Mouse (Mus musculus) liver, postnatal 0 days (tissue): Measurements from ENCODE around the gene Wdr24. TPM values are rescaled to one million over a fixed set of nuclear protein-coding genes. Genes with fewer than 3 reads are reported as not detected.
A peak's percentile ranks its signal among the peaks of the same experiment; 100 is the strongest.

Experiments used
- ATAC-seq: fragments of 200-750 bp; cut with Nextera tagmentation; 2 replicates; pipeline ENCODE4 v1.8.0; 2017; ENCODE audit warnings: mild to moderate bottlenecking, moderate library complexity
- DNase-seq: peaks from one replicate; pipeline ENCODE4 v3.0.0-alpha.2; 2016
- H3K27ac ChIP-seq: fragments of 300-500 bp; sonication (generic); 2 replicates; pipeline ENCODE4 v1.5.1; 2014; ENCODE audit warnings: antibody characterized with exemption, moderate library complexity, mild to moderate bottlenecking, low read depth
- H3K27me3 ChIP-seq: fragments of 300-500 bp; sonication (generic); 2 replicates; pipeline ENCODE4 v1.6.1; 2014; ENCODE audit warnings: low read length, control low read depth, mixed read lengths; ENCODE audit not compliant: insufficient read depth
- H3K36me3 ChIP-seq: fragments of 300-500 bp; sonication (generic); replicated peaks from 2 replicates; pipeline ENCODE4 v1.6.1; 2014; ENCODE audit warnings: mild to moderate bottlenecking, control low read depth, low read length, moderate library complexity, mixed read lengths; ENCODE audit not compliant: insufficient read depth
- H3K4me1 ChIP-seq: fragments of 300-500 bp; sonication (generic); 2 replicates; pipeline ENCODE4 v1.6.1; 2014; ENCODE audit warnings: antibody characterized with exemption, mild to moderate bottlenecking, control low read depth; ENCODE audit not compliant: insufficient read depth
- H3K4me2 ChIP-seq: fragments of 300-500 bp; sonication (generic); 2 replicates; pipeline ENCODE4 v1.6.1; 2014; ENCODE audit warnings: low read depth, mild to moderate bottlenecking, low read length, moderate library complexity, mixed read lengths
- H3K4me3 ChIP-seq: fragments of 300-500 bp; sonication (generic); 2 replicates; pipeline ENCODE4 v1.5.1; 2014; ENCODE audit warnings: low read depth, low read length
- H3K9ac ChIP-seq: fragments of 300-500 bp; sonication (generic); replicated peaks from 2 replicates; pipeline ENCODE4 v1.6.1; 2014; ENCODE audit warnings: mild to moderate bottlenecking, moderate library complexity
- H3K9me3 ChIP-seq: fragments of 300-500 bp; sonication (generic); 2 replicates; pipeline ENCODE4 v1.6.1; 2016; ENCODE audit warnings: mild to moderate bottlenecking, control low read depth, low read length, mixed read lengths
- CTCF ChIP-seq: sonication (generic); IDR thresholded peaks from 2 replicates; pipeline ENCODE4 v1.5.1; 2016; ENCODE audit warnings: antibody characterized with exemption, low read depth
- EP300 ChIP-seq: IDR thresholded peaks from 2 replicates; pipeline ENCODE4 v1.6.1; 2016; ENCODE audit warnings: antibody characterized with exemption, low read depth, mild to moderate bottlenecking
- WGBS: fragments of 180-500 bp; shearing (Covaris S2); extraction: QIAGEN DNeasy Blood & Tissue Kit; methylation state at CpG from one replicate; pipeline ENCODE4 v1.1.7; 2014; ENCODE audit not compliant: insufficient replicate concordance; 5-methylcytosine and 5-hydroxymethylcytosine counted together
- polyA plus RNA-seq: library from polyadenylated mRNA; unstranded; fragments of >200 nt; fragmentation: Nextera tagmentation; extraction: Ambion mirVana; gene quantifications from 2 replicates; pipeline ENCODE4 v1.2.1, GENCODE M21; 2015

Gene Wdr24
- polyA plus RNA-seq, 1 experiment from 2014 or later = 7.2 TPM

- WGBS = under 1% methylated on average over 23 of the region's 23 CpGs
- H3K36me3 ChIP-seq = peaks cover 26% of the 10 kb centered on the region
- H3K4me1 ChIP-seq = peaks cover 13% of the 10 kb centered on the region; the same call in 1 of the 2 replicates
- H3K27ac ChIP-seq = peak within 1 kb of the TSS; percentile 64
- DNase-seq (peak; percentile 96), ATAC-seq (peak; percentile 94)
- peak within 1 kb of the TSS; percentile 65 for H3K4me3 ChIP-seq
- peak within 1 kb of the TSS; percentile 68 for H3K9ac ChIP-seq
- no peaks in the 10 kb centered on the region for H3K27me3 ChIP-seq
- H3K9me3 ChIP-seq = no peaks in the 10 kb centered on the region
- TF ChIP-seq EP300 (no peak), CTCF (peak; percentile 9; the same call in 1 of the 2 replicates)
- H3K4me2 ChIP-seq = peak within 1 kb of the TSS; percentile 89
Measured at GRCm38 (mm10) chr17:25785281-25785745, 38.1 kb upstream of the Wdr24 start, which contains the start of gene Haghl. Haghl (minus strand) TSS chr17:25785673.

GRCm38 (mm10) chr17:25786280-25786679, 37.1 kb upstream of the Wdr24 start, which contains the start of gene Ccdc78:
Ccdc78 (plus strand) TSS chr17:25786580.
- 70% methylated on average over 3 of the region's 3 CpGs for WGBS

GRCm38 (mm10) chr17:25786781-25787504, 36.5 kb upstream of the Wdr24 start:
- H3K9me3 ChIP-seq = no peaks in the 10 kb centered on the region
- H3K27me3 ChIP-seq = no peaks in the 10 kb centered on the region
- H3K27ac ChIP-seq = no peak overlapping the region
- TF ChIP-seq CTCF (no peak), EP300 (no peak)
- H3K36me3 ChIP-seq = peaks cover 14% of the 10 kb centered on the region
- ATAC-seq (no peak), DNase-seq (no peak)
- H3K4me1 ChIP-seq = peaks cover 18% of the 10 kb centered on the region
- 86% methylated on average over 9 of the region's 9 CpGs for WGBS
- H3K9ac ChIP-seq = no peak overlapping the region
- H3K4me3 ChIP-seq = no peak overlapping the region
- no peak overlapping the region for H3K4me2 ChIP-seq

More at GRCm38 (mm10) chr17:25786280-25786679, 37.1 kb upstream of the Wdr24 start, which contains the start of gene Ccdc78:
- H3K27ac ChIP-seq = peak within 1 kb of the TSS; percentile 64; the same call in 1 of the 2 replicates
- H3K27me3 ChIP-seq = no peaks in the 10 kb centered on the region
- ATAC-seq (no peak), DNase-seq (no peak)
- peaks cover 14% of the 10 kb centered on the region for H3K4me1 ChIP-seq
- no peaks in the 10 kb centered on the region for H3K9me3 ChIP-seq
- peak within 1 kb of the TSS; percentile 65 for H3K4me3 ChIP-seq
- no peak for TF ChIP-seq EP300
- no peak for TF ChIP-seq CTCF
- peak within 1 kb of the TSS; percentile 89 for H3K4me2 ChIP-seq
- peaks cover 21% of the 10 kb centered on the region for H3K36me3 ChIP-seq
- peak within 1 kb of the TSS; percentile 68 for H3K9ac ChIP-seq

GRCm38 (mm10) chr17:25791320-25791842, 32.0 kb upstream of the Wdr24 start:
- 31% methylated on average over 19 of the region's 19 CpGs for WGBS
- TF ChIP-seq CTCF = peak; percentile 9; the same call in 1 of the 2 replicates
- no peak for TF ChIP-seq EP300
- Histone ChIP-seq H3K9ac (peak overlapping the region; percentile 77), H3K4me1 (peaks cover 22% of the 10 kb centered on the region), H3K4me3 (peak overlapping the region; percentile 79), H3K27ac (peak overlapping the region; percentile 88), H3K9me3 (no peaks in the 10 kb centered on the region), H3K4me2 (peak overlapping the region; percentile 98), H3K27me3 (no peaks in the 10 kb centered on the region), H3K36me3 (peaks cover 4% of the 10 kb centered on the region; the same call in 1 of the 2 replicates)
- no peak for DNase-seq
- ATAC-seq = no peak

- ATAC-seq = peak; percentile 85
- peak overlapping the region; percentile 77 for H3K9ac ChIP-seq
- H3K36me3 ChIP-seq = peaks cover 4% of the 10 kb centered on the region; the same call in 1 of the 2 replicates
- H3K4me1 ChIP-seq = peaks cover 24% of the 10 kb centered on the region
- TF ChIP-seq EP300 (0 out of 2 replicates have a peak, but pooled peaks have one; percentile 12), CTCF (no peak)
- peak overlapping the region; percentile 98 for H3K4me2 ChIP-seq
- no peaks in the 10 kb centered on the region for H3K9me3 ChIP-seq
- WGBS = 0% methylated on average over 45 of the region's 45 CpGs
- H3K27ac ChIP-seq = peak overlapping the region; percentile 88
- H3K4me3 ChIP-seq = peak overlapping the region; percentile 79
- peak; percentile 88 for DNase-seq
- H3K27me3 ChIP-seq = no peaks in the 10 kb centered on the region
Measured at GRCm38 (mm10) chr17:25791843-25792527, 31.4 kb upstream of the Wdr24 start.

- Histone ChIP-seq H3K27ac (peak within 1 kb of the TSS; percentile 88), H3K4me2 (peak within 1 kb of the TSS; percentile 98), H3K9me3 (no peaks in the 10 kb centered on the region), H3K36me3 (peaks cover 4% of the 10 kb centered on the region; the same call in 1 of the 2 replicates), H3K4me3 (peak within 1 kb of the TSS; percentile 79), H3K9ac (peak within 1 kb of the TSS; percentile 77), H3K4me1 (peaks cover 27% of the 10 kb centered on the region), H3K27me3 (no peaks in the 10 kb centered on the region)
- WGBS = 3% methylated on average over 14 of the region's 14 CpGs
- TF ChIP-seq CTCF (no peak), EP300 (no peak)
- ATAC-seq (peak; percentile 75), DNase-seq (peak; percentile 83)
Measured at GRCm38 (mm10) chr17:25792615-25793014, 30.8 kb upstream of the Wdr24 start, which contains the start of gene Fam173a. Fam173a (minus strand) TSS chr17:25792901.
